Mouse (Mus musculus): ENCODE data around the gene Lhx2. TPM values are rescaled to one million over a fixed set of nuclear protein-coding genes. Genes with fewer than 3 reads are reported as not detected.

Lhx2 gene
- not detected in 2 replicates for polyA plus RNA-seq (2012; ENCODE audit: insufficient read depth, insufficient read length, missing spikeins)

- no peaks in the 10 kb centered on the region for H3K4me1 ChIP-seq (ENCODE audit: control insufficient read depth, insufficient read depth, insufficient read length, low read length)
- peak within 1 kb of the TSS; percentile 52 for H3K4me3 ChIP-seq (ENCODE audit: insufficient read depth, low read depth, low read length)
- H3K27ac ChIP-seq (replicated peaks; ENCODE audit: low read depth, low read length) = no peak within 1 kb of the TSS
Measured at GRCm38 (mm10) chr2:38338990-38339909, at the start of gene Lhx2. TSS of gene Lhx2 (plus strand) at chr2:38339281.

GRCm38 (mm10) chr2:38291526-38291925 is 47.6 kb upstream of the Lhx2 start:
- no peak overlapping the region for H3K4me3 ChIP-seq (ENCODE audit: insufficient read depth, low read depth, low read length)
- no peak overlapping the region for H3K27ac ChIP-seq (replicated peaks; ENCODE audit: low read depth, low read length)
- no peaks in the 10 kb centered on the region for H3K4me1 ChIP-seq (ENCODE audit: control insufficient read depth, insufficient read depth, insufficient read length, low read length)

- Histone ChIP-seq H3K4me3 (ENCODE audit: insufficient read depth, low read depth, low read length) (no peak overlapping the region), H3K27ac (replicated peaks; ENCODE audit: low read depth, low read length) (no peak overlapping the region), H3K4me1 (ENCODE audit: control insufficient read depth, insufficient read depth, insufficient read length, low read length) (no peaks in the 10 kb centered on the region)
Measured at GRCm38 (mm10) chr2:38295939-38296338, 43.1 kb upstream of the Lhx2 start.

GRCm38 (mm10) chr2:38300941-38301340 is 38.1 kb upstream of the Lhx2 start:
- Histone ChIP-seq H3K4me3 (ENCODE audit: insufficient read depth, low read depth, low read length) (no peak overlapping the region), H3K27ac (replicated peaks; ENCODE audit: low read depth, low read length) (no peak overlapping the region), H3K4me1 (ENCODE audit: control insufficient read depth, insufficient read depth, insufficient read length, low read length) (no peaks in the 10 kb centered on the region)

- no peak overlapping the region for H3K4me3 ChIP-seq (ENCODE audit: insufficient read depth, low read depth, low read length)
- no peak overlapping the region for H3K27ac ChIP-seq (replicated peaks; ENCODE audit: low read depth, low read length)
- no peaks in the 10 kb centered on the region for H3K4me1 ChIP-seq (ENCODE audit: control insufficient read depth, insufficient read depth, insufficient read length, low read length)
Measured at GRCm38 (mm10) chr2:38305152-38305551, 33.9 kb upstream of the Lhx2 start.

- Histone ChIP-seq H3K4me3 (ENCODE audit: insufficient read depth, low read depth, low read length) (no peak overlapping the region), H3K4me1 (ENCODE audit: control insufficient read depth, insufficient read depth, insufficient read length, low read length) (no peaks in the 10 kb centered on the region), H3K27ac (replicated peaks; ENCODE audit: low read depth, low read length) (no peak overlapping the region)
Measured at GRCm38 (mm10) chr2:38312921-38313320, 26.2 kb upstream of the Lhx2 start.

GRCm38 (mm10) chr2:38313399-38313798 is 25.7 kb upstream of the Lhx2 start:
- Histone ChIP-seq H3K4me1 (ENCODE audit: control insufficient read depth, insufficient read depth, insufficient read length, low read length) (no peaks in the 10 kb centered on the region), H3K4me3 (ENCODE audit: insufficient read depth, low read depth, low read length) (no peak overlapping the region)

GRCm38 (mm10) chr2:38319086-38319485 is 20.0 kb upstream of the Lhx2 start:
- H3K4me3 ChIP-seq (ENCODE audit: insufficient read depth, low read depth, low read length) = no peak overlapping the region
- no peak overlapping the region for H3K27ac ChIP-seq (replicated peaks; ENCODE audit: low read depth, low read length)
- H3K4me1 ChIP-seq (ENCODE audit: control insufficient read depth, insufficient read depth, insufficient read length, low read length) = no peaks in the 10 kb centered on the region

More at GRCm38 (mm10) chr2:38313399-38313798, 25.7 kb upstream of the Lhx2 start:
- H3K27ac ChIP-seq (replicated peaks; ENCODE audit: low read depth, low read length) = no peak overlapping the region

- Histone ChIP-seq H3K4me1 (ENCODE audit: control insufficient read depth, insufficient read depth, insufficient read length, low read length) (no peaks in the 10 kb centered on the region), H3K27ac (replicated peaks; ENCODE audit: low read depth, low read length) (no peak overlapping the region), H3K4me3 (ENCODE audit: insufficient read depth, low read depth, low read length) (no peak overlapping the region)
Measured at GRCm38 (mm10) chr2:38320911-38321310, 18.2 kb upstream of the Lhx2 start.

GRCm38 (mm10) chr2:38323380-38323779 is 15.7 kb upstream of the Lhx2 start:
- H3K27ac ChIP-seq (replicated peaks; ENCODE audit: low read depth, low read length) = no peak overlapping the region
- H3K4me1 ChIP-seq (ENCODE audit: control insufficient read depth, insufficient read depth, insufficient read length, low read length) = no peaks in the 10 kb centered on the region
- no peak overlapping the region for H3K4me3 ChIP-seq (ENCODE audit: insufficient read depth, low read depth, low read length)

- H3K4me1 ChIP-seq (ENCODE audit: control insufficient read depth, insufficient read depth, insufficient read length, low read length) = no peaks in the 10 kb centered on the region
- H3K27ac ChIP-seq (replicated peaks; ENCODE audit: low read depth, low read length) = no peak overlapping the region
- H3K4me3 ChIP-seq (ENCODE audit: insufficient read depth, low read depth, low read length) = no peak overlapping the region
Measured at GRCm38 (mm10) chr2:38326671-38327070, 12.4 kb upstream of the Lhx2 start.

- Histone ChIP-seq H3K27ac (replicated peaks; ENCODE audit: low read depth, low read length) (no peak overlapping the region), H3K4me3 (ENCODE audit: insufficient read depth, low read depth, low read length) (no peak overlapping the region), H3K4me1 (ENCODE audit: control insufficient read depth, insufficient read depth, insufficient read length, low read length) (no peaks in the 10 kb centered on the region)
Measured at GRCm38 (mm10) chr2:38333586-38334119, 5.4 kb upstream of the Lhx2 start.

GRCm38 (mm10) chr2:38336606-38337005 is 2.5 kb upstream of the Lhx2 start:
- no peak overlapping the region for H3K4me3 ChIP-seq (ENCODE audit: insufficient read depth, low read depth, low read length)
- no peaks in the 10 kb centered on the region for H3K4me1 ChIP-seq (ENCODE audit: control insufficient read depth, insufficient read depth, insufficient read length, low read length)
- H3K27ac ChIP-seq (replicated peaks; ENCODE audit: low read depth, low read length) = no peak overlapping the region

GRCm38 (mm10) chr2:38337091-38337640 is 1.9 kb upstream of the Lhx2 start:
- H3K27ac ChIP-seq (replicated peaks; ENCODE audit: low read depth, low read length) = no peak overlapping the region
- H3K4me1 ChIP-seq (ENCODE audit: control insufficient read depth, insufficient read depth, insufficient read length, low read length) = no peaks in the 10 kb centered on the region
- H3K4me3 ChIP-seq (ENCODE audit: insufficient read depth, low read depth, low read length) = no peak overlapping the region

GRCm38 (mm10) chr2:38337681-38338080 is 1.4 kb upstream of the Lhx2 start:
- Histone ChIP-seq H3K27ac (replicated peaks; ENCODE audit: low read depth, low read length) (no peak overlapping the region), H3K4me3 (ENCODE audit: insufficient read depth, low read depth, low read length) (no peak overlapping the region), H3K4me1 (ENCODE audit: control insufficient read depth, insufficient read depth, insufficient read length, low read length) (no peaks in the 10 kb centered on the region)
